In genomic region chr9:52167863-52168685, GRCm38 (mm10) we compare ENCODE assay signal across 8 mouse cellular contexts. TPM values are rescaled to one million over a fixed set of nuclear protein-coding genes. Genes with fewer than 3 reads are reported as not detected.
DNase-seq lines count a peak whose midpoint lies in the region; ATAC-seq and TF ChIP-seq lines count a peak whose summit lies in the region.

TSS of gene Zc3h12c (minus strand) at chr9:52168572.

- H3K4me1 ChIP-seq in embryonic facial prominence, embryonic 11.5 days (ENCODE audit: control insufficient read depth, insufficient read depth, low read length) = no peaks in the 10 kb centered on the region
- H3K4me1 ChIP-seq in heart, adult 2 months (ENCODE audit: control insufficient read depth, insufficient read depth, low read length) = peaks cover 5% of the 10 kb centered on the region
- peaks cover 10% of the 10 kb centered on the region; the same call in 1 of the 2 replicates for H3K4me1 ChIP-seq in limb, embryonic 14.5 days (ENCODE audit: control insufficient read depth, insufficient read depth, low read length)
- H3K4me1 ChIP-seq in midbrain, embryonic 14.5 days (ENCODE audit: control insufficient read depth, insufficient read depth, low read length) = peaks cover 30% of the 10 kb centered on the region

- peak; percentile 82 for ATAC-seq in embryonic facial prominence, embryonic 11.5 days (replicated peaks; ENCODE audit: insufficient number of reproducible peaks, low FRiP score, low TSS enrichment, low read depth)
- ATAC-seq in limb, embryonic 14.5 days (ENCODE audit: low FRiP score, low read depth) = peak; percentile 81
- peak; percentile 79 for ATAC-seq in midbrain, embryonic 14.5 days (ENCODE audit: low FRiP score, low TSS enrichment)

- TF ChIP-seq POLR2A in heart, adult 2 months (IDR thresholded peaks at IDR 0.05; ENCODE audit: insufficient read depth, low read depth, low read length) = no peak
- TF ChIP-seq POLR2A in limb, embryonic 14.5 days (IDR thresholded peaks at IDR 0.05; ENCODE audit: borderline replicate concordance, extremely low read depth, insufficient read depth, insufficient read length) = no peak

- peaks cover 3% of the 10 kb centered on the region; the same call in 1 of the 2 replicates for H3K27me3 ChIP-seq in embryonic facial prominence, embryonic 11.5 days (ENCODE audit: control insufficient read depth, insufficient read depth, low read length)
- H3K27me3 ChIP-seq in heart, adult 2 months (ENCODE audit: control insufficient read depth, insufficient read depth, low read length) = no peaks in the 10 kb centered on the region
- H3K27me3 ChIP-seq in limb, embryonic 14.5 days (ENCODE audit: control insufficient read depth, insufficient read depth, low read length) = peaks cover 9% of the 10 kb centered on the region; the same call in 1 of the 2 replicates
- H3K27me3 ChIP-seq in midbrain, embryonic 14.5 days (ENCODE audit: control insufficient read depth, insufficient read depth, low read length) = no peaks in the 10 kb centered on the region

- H3K9me3 ChIP-seq in embryonic facial prominence, embryonic 11.5 days (replicated peaks; ENCODE audit: control insufficient read depth, low read length) = no peaks in the 10 kb centered on the region
- H3K9me3 ChIP-seq in limb, embryonic 14.5 days (ENCODE audit: control insufficient read depth, low read length) = no peaks in the 10 kb centered on the region
- no peaks in the 10 kb centered on the region for H3K9me3 ChIP-seq in midbrain, embryonic 14.5 days (ENCODE audit: control insufficient read depth, low read length)

- H3K27ac ChIP-seq in embryonic facial prominence, embryonic 11.5 days (replicated peaks; ENCODE audit: low read depth, low read length) = peak within 1 kb of the TSS; percentile 87
- H3K27ac ChIP-seq in heart, adult 2 months = peak within 1 kb of the TSS; percentile 94
- H3K27ac ChIP-seq in limb, embryonic 14.5 days (replicated peaks; ENCODE audit: low read depth, low read length) = peak within 1 kb of the TSS; percentile 91
- peak within 1 kb of the TSS; percentile 98 for H3K27ac ChIP-seq in midbrain, embryonic 14.5 days (replicated peaks; ENCODE audit: low read depth, low read length)

- peak within 1 kb of the TSS; percentile 67 for H3K4me2 ChIP-seq in embryonic facial prominence, embryonic 11.5 days (ENCODE audit: low read depth, low read length)
- peak within 1 kb of the TSS; percentile 60 for H3K4me2 ChIP-seq in limb, embryonic 14.5 days (replicated peaks; ENCODE audit: low read depth, low read length, severe bottlenecking)
- peak within 1 kb of the TSS; percentile 72 for H3K4me2 ChIP-seq in midbrain, embryonic 14.5 days (ENCODE audit: low read length)

- peak within 1 kb of the TSS; percentile 86 for H3K4me3 ChIP-seq in embryonic facial prominence, embryonic 11.5 days (ENCODE audit: low read depth, low read length)
- peak within 1 kb of the TSS; percentile 74 for H3K4me3 ChIP-seq in heart, adult 2 months
- peak within 1 kb of the TSS; percentile 87 for H3K4me3 ChIP-seq in limb, embryonic 14.5 days (replicated peaks; ENCODE audit: low read length)
- H3K4me3 ChIP-seq in midbrain, embryonic 14.5 days (replicated peaks; ENCODE audit: low read depth, low read length) = peak within 1 kb of the TSS; percentile 94

- DNase-seq in 3T3-L1 (ENCODE audit: low read depth, low spot score) = peak; percentile 47
- peak; percentile 78 for DNase-seq in adrenal gland, postnatal 10 days
- DNase-seq in embryonic facial prominence, embryonic 11.5 days (ENCODE audit: low spot score) = peak; percentile 70
- DNase-seq in heart, adult 2 months = peak; percentile 83 to 85
- peak; percentile 80 for DNase-seq in kidney, adult 18-20 months
- peak; percentile 44 for DNase-seq in limb, embryonic 14.5 days (ENCODE audit: low spot score)
- DNase-seq in midbrain, embryonic 14.5 days = peak; percentile 84
- peak; percentile 9 to 21 for DNase-seq in spleen, postnatal 14 days (ENCODE audit: low spot score in 2 of 2)

- H3K9ac ChIP-seq in embryonic facial prominence, embryonic 11.5 days (replicated peaks; ENCODE audit: low read length) = peak within 1 kb of the TSS; percentile 96
- H3K9ac ChIP-seq in heart, adult 2 months (ENCODE audit: low read depth, low read length) = peak within 1 kb of the TSS; percentile 100
- H3K9ac ChIP-seq in limb, embryonic 14.5 days (ENCODE audit: low read depth, low read length, severe bottlenecking) = peak within 1 kb of the TSS; percentile 97
- H3K9ac ChIP-seq in midbrain, embryonic 14.5 days (replicated peaks; ENCODE audit: low read length) = peak within 1 kb of the TSS; percentile 100

- TF ChIP-seq CTCF in heart, adult 2 months (IDR thresholded peaks at IDR 0.05) = no peak

- under 1% methylated on average over 74 of the region's 100 CpGs for WGBS in embryonic facial prominence, embryonic 11.5 days
- under 1% methylated on average over 96 of the region's 100 CpGs for WGBS in heart, adult 2 months
- WGBS in limb, embryonic 14.5 days = under 1% methylated on average over 63 of the region's 100 CpGs
- under 1% methylated on average over 98 of the region's 100 CpGs for WGBS in midbrain, embryonic 14.5 days

- H3K36me3 ChIP-seq in embryonic facial prominence, embryonic 11.5 days (replicated peaks; ENCODE audit: control insufficient read depth, insufficient read depth, low read depth, low read length) = no peaks in the 10 kb centered on the region
- no peaks in the 10 kb centered on the region; the same call in 1 of the 2 replicates for H3K36me3 ChIP-seq in heart, adult 2 months (ENCODE audit: control insufficient read depth, insufficient read depth, low read length)
- no peaks in the 10 kb centered on the region for H3K36me3 ChIP-seq in limb, embryonic 14.5 days (ENCODE audit: control insufficient read depth, insufficient read depth, low read length)
- H3K36me3 ChIP-seq in midbrain, embryonic 14.5 days (ENCODE audit: control insufficient read depth, insufficient read depth, low read length) = no peaks in the 10 kb centered on the region

- intact Hi-C loops in heart, adult 2 months (cut with DNase I) = loop anchor here (2.0 to 5.0 kb wide), 4 partner anchors 13 to 121 kb away; partner anchors contain the start of gene Rdx

- H3K79me2 ChIP-seq in heart, adult 2 months (replicated peaks; ENCODE audit: control insufficient read depth, insufficient read depth, low read length) = peaks cover 1% of the 10 kb centered on the region; the same call in 1 of the 2 replicates

- no peak for TF ChIP-seq EP300 in heart, adult 2 months (IDR thresholded peaks at IDR 0.05; ENCODE audit: insufficient read depth, low read depth, low read length)

RNA-seq across cellular contexts. Expression of gene Zc3h12c, which starts in this region (rescaled TPM):
- total RNA-seq in adrenal gland, postnatal 10 days (2021) = 10 to 100 TPM; 13.9 to 18.4 TPM
- 5.5 and 6.0 TPM in 2 replicates for polyA plus RNA-seq in embryonic facial prominence, embryonic 11.5 days (2014; fragmentation: Nextera tagmentation; extraction: Ambion mirVana)
- 10 to 100 TPM in 1 of 2 experiments, 1 to 10 TPM in 1; 8.2 to 10.1 TPM for total RNA-seq in heart, adult 2 months (2021)
- polyA plus RNA-seq in heart, adult 2 months (2012; rRNA removed) = 2.0 and 3.2 TPM in 2 replicates
- 2.9 and 3.5 TPM in 2 replicates for polyA plus RNA-seq in limb, embryonic 14.5 days (2012; rRNA removed)
- 4.6 and 4.7 TPM in 2 replicates for polyA plus RNA-seq in limb, embryonic 14.5 days (2014; fragmentation: Nextera tagmentation; extraction: Ambion mirVana)
- polyA plus RNA-seq in midbrain, embryonic 14.5 days (2014; fragmentation: Nextera tagmentation; extraction: Ambion mirVana) = 10.9 and 12.3 TPM in 2 replicates

Comparison
In these comparisons a context has a peak if more than half of its experiments do, and no peak if none do; other contexts are left out.
1. Peak in every context shown above with its lines: DNase-seq, ATAC-seq, H3K4me3 ChIP-seq and H3K27ac ChIP-seq.
2. DNase-seq: peak in every context shown above with its lines; median percentile 84 in heart, adult 2 months; 84 in midbrain, embryonic 14.5 days; 80 in kidney, adult 18-20 months; 78 in adrenal gland, postnatal 10 days; 70 in embryonic facial prominence, embryonic 11.5 days; 47 in 3T3-L1; 44 in limb, embryonic 14.5 days; 15 in spleen, postnatal 14 days.